Mouse (Mus musculus): ENCODE results near the gene Slco2a1.

DNA sequence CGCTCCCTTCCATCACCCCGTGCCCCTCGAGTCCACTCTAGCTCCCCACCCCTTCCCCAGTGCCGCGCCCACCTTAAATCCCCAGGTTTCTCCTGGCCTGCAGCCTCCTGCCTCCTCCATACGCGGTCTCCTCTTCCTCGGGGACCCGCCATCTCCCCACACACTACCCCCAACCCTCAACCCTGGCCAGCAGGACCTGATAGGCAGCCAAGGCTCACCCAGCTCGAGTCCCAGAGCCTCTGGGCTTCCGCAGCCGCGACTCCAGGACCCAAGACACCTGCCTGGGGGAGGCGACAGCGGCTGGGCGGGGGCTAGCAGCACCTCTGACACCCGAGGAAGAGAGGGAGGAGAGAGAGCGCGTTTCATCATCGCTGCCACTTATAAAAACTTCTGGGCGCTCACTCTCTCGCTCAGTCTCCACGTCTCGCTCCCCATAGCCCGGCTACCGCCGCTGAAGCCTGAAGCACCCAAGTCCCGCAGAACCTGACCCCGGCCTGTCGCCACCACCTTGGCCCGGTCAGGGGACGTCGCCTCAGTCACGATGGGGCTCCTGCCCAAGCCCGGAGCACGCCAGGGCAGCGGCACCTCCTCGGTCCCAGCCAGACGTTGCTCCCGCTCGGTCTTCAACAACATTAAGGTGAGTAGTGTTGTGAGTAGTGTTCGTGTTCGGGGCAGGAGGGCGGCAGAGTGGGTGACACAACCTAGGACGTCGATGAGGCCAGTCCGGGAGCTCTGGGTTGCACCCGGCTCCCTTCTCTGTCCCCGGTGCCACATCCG, 19.8 kb downstream of the Slco2a1 start:
- no peak for TF ChIP-seq GABPA (IDR thresholded peaks at IDR 0.05; ENCODE audit: insufficient replicate concordance, low read depth, low read length)
- TF ChIP-seq POLR2A (IDR thresholded peaks at IDR 0.05; ENCODE audit: low read depth, low read length) = no peak
- TF ChIP-seq CTCF (conservative IDR thresholded peaks at IDR 0.05 in 1 of 2, IDR thresholded peaks at IDR 0.05 in 1 of 2; ENCODE audit: low read depth in 2 of 2, low read length in 2 of 2) = no peak
- no peak for TF ChIP-seq NELFE (IDR thresholded peaks at IDR 0.05; ENCODE audit: low read depth, low read length)
- no peak for TF ChIP-seq SIN3A (IDR thresholded peaks at IDR 0.05; ENCODE audit: low read length)
- no peak for TF ChIP-seq HCFC1 (IDR thresholded peaks at IDR 0.05; ENCODE audit: low read depth, low read length)
- TF ChIP-seq CHD1 (IDR thresholded peaks at IDR 0.05; ENCODE audit: low read depth, low read length) = no peak
- TF ChIP-seq EP300 (IDR thresholded peaks at IDR 0.05; ENCODE audit: low read length) = no peak
- no peak for TF ChIP-seq ZC3H11A (IDR thresholded peaks at IDR 0.05; ENCODE audit: low read depth, low read length)

All from CH12.LX (cell line).